ENCODE assay signal across 21 mouse cellular contexts in genomic region chr1:88480594-88480993, GRCm38 (mm10). TPM values are rescaled to one million over a fixed set of nuclear protein-coding genes. Genes with fewer than 3 reads are reported as not detected.
"Had no signal": no experiment of that assay in that cellular context is flagged by ENCODE, and none has a peak within 500 bp of the region (broad histone marks: within the 10 kb centered on the region; RNA-seq: fewer than 3 reads in every experiment).

No protein-coding gene starts in this region.

- H3K9me3 ChIP-seq: kidney, embryonic 15.5 days; midbrain, embryonic 12.5 days; midbrain, embryonic 15.5 days; neural tube, embryonic 13.5 days had no signal

- ATAC-seq: midbrain, embryonic 15.5 days had no signal

- H3K4me3 ChIP-seq: kidney, embryonic 15.5 days; left cerebral cortex, adult 2 months; midbrain, embryonic 12.5 days; midbrain, embryonic 15.5 days; neural tube, embryonic 13.5 days had no signal

- H3K36me3 ChIP-seq: kidney, embryonic 15.5 days; midbrain, embryonic 12.5 days; midbrain, embryonic 15.5 days; neural tube, embryonic 13.5 days had no signal

- H3K27me3 ChIP-seq: kidney, embryonic 15.5 days; midbrain, embryonic 15.5 days; neural tube, embryonic 13.5 days had no signal

- H3K9ac ChIP-seq: kidney, embryonic 15.5 days; liver, embryonic 14.5 days; midbrain, embryonic 12.5 days; midbrain, embryonic 15.5 days; neural tube, embryonic 13.5 days had no signal

- H3K27ac ChIP-seq: kidney, embryonic 15.5 days; left cerebral cortex, adult 2 months; midbrain, embryonic 12.5 days; midbrain, embryonic 15.5 days; neural tube, embryonic 13.5 days had no signal

- H3K4me2 ChIP-seq: kidney, embryonic 15.5 days; midbrain, embryonic 12.5 days; midbrain, embryonic 15.5 days; neural tube, embryonic 13.5 days had no signal

- DNase-seq: kidney, adult 11 months; kidney, adult 8-10 months; kidney, postnatal 10 days; kidney, postnatal 36 days; layer of hippocampus, postnatal 36 days; lung, adult 2 months; lung, postnatal 14 days; lung, postnatal 4 days; retina, postnatal 1 day; right cerebral cortex, postnatal 25 days; spleen, adult 18-20 months; thymus, adult 2 months; thymus, postnatal 36 days had no signal

RNA-seq across cellular contexts. Expression of gene Glrp1, which starts 29.3 kb away (rescaled TPM):
- polyA plus RNA-seq: kidney, embryonic 15.5 days; limb, embryonic 11.5 days; limb, embryonic 14.5 days; midbrain, embryonic 12.5 days; midbrain, embryonic 15.5 days; neural tube, embryonic 13.5 days had no signal
